Mouse (Mus musculus) midbrain, embryonic 12.5 days (tissue): ENCODE measurements around the gene Cyb561. TPM values are rescaled to one million over a fixed set of nuclear protein-coding genes. Genes with fewer than 3 reads are reported as not detected.

Experiments
- ATAC-seq: fragments of 200-750 bp; cut with Nextera tagmentation; 2 replicates; pipeline ENCODE4 v1.8.0; 2017; ENCODE audit warnings: low read depth, moderate TSS enrichment, moderate library complexity; ENCODE audit not compliant: low FRiP score
- H3K27ac ChIP-seq: fragments of 300-500 bp; sonication (generic); replicated peaks from 2 replicates; pipeline ENCODE4 v1.5.1; 2016; ENCODE audit warnings: mild to moderate bottlenecking
- H3K27me3 ChIP-seq: fragments of 300-500 bp; sonication (generic); 2 replicates; pipeline ENCODE4 v1.6.1; 2016; ENCODE audit warnings: mild to moderate bottlenecking
- H3K36me3 ChIP-seq: fragments of 300-500 bp; sonication (generic); 2 replicates; pipeline ENCODE4 v1.6.1; 2016
- H3K4me1 ChIP-seq: fragments of 300-500 bp; sonication (generic); 2 replicates; pipeline ENCODE4 v1.6.1; 2016
- H3K4me2 ChIP-seq: fragments of 300-500 bp; sonication (generic); replicated peaks from 2 replicates; pipeline ENCODE4 v1.6.1; 2016; ENCODE audit warnings: mild to moderate bottlenecking, moderate library complexity
- H3K4me3 ChIP-seq: fragments of 300-500 bp; sonication (generic); 2 replicates; pipeline ENCODE4 v1.5.1; 2016; ENCODE audit warnings: mild to moderate bottlenecking
- H3K9ac ChIP-seq: fragments of 300-500 bp; sonication (generic); replicated peaks from 2 replicates; pipeline ENCODE4 v1.6.1; 2016; ENCODE audit warnings: mild to moderate bottlenecking, moderate library complexity
- H3K9me3 ChIP-seq: fragments of 300-500 bp; sonication (generic); 2 replicates; pipeline ENCODE4 v1.6.1; 2016; ENCODE audit warnings: mild to moderate bottlenecking
- WGBS: fragments of 180-500 bp; shearing (Covaris S2); methylation state at CpG from one replicate; pipeline ENCODE4 v1.1.7; 2016; 5-methylcytosine and 5-hydroxymethylcytosine counted together
- polyA plus RNA-seq: library from polyadenylated mRNA; unstranded; fragments of >200 nt; fragmentation: Nextera tagmentation; extraction: Ambion mirVana; gene quantifications from 2 replicates; pipeline ENCODE4 v1.2.1, GENCODE M21; 2016

Cyb561 gene
- 13.2 and 16.3 TPM in 2 replicates for polyA plus RNA-seq

- no peak within 1 kb of the TSS for H3K27ac ChIP-seq
- no peak within 1 kb of the TSS for H3K9ac ChIP-seq
- H3K4me1 ChIP-seq = no peaks in the 10 kb centered on the region
- H3K9me3 ChIP-seq = no peaks in the 10 kb centered on the region
- H3K36me3 ChIP-seq = no peaks in the 10 kb centered on the region
- H3K4me2 ChIP-seq = no peak within 1 kb of the TSS
- 82% methylated on average over 12 of the region's 12 CpGs for WGBS
- no peak within 1 kb of the TSS for H3K4me3 ChIP-seq
- no peak for ATAC-seq
- no peaks in the 10 kb centered on the region; the same call in 1 of the 2 replicates for H3K27me3 ChIP-seq
These were observed at the start of gene Cyb561 for GRCm38 (mm10) chr11:105952911-105953386. Gene Cyb561 (minus strand): TSS chr11:105953336.

- Histone ChIP-seq H3K4me1 (no peaks in the 10 kb centered on the region), H3K36me3 (no peaks in the 10 kb centered on the region), H3K9me3 (no peaks in the 10 kb centered on the region), H3K4me2 (no peak overlapping the region), H3K27ac (no peak overlapping the region), H3K27me3 (no peaks in the 10 kb centered on the region; the same call in 1 of the 2 replicates), H3K4me3 (no peak overlapping the region), H3K9ac (no peak overlapping the region)
- 54% methylated on average over 4 of the region's 4 CpGs for WGBS
- no peak for ATAC-seq
These were observed 48.6 kb upstream of the Cyb561 start for GRCm38 (mm10) chr11:106001718-106002117.

- no peak overlapping the region for H3K4me3 ChIP-seq
- no peak overlapping the region for H3K4me2 ChIP-seq
- 95% methylated on average over 6 of the region's 6 CpGs for WGBS
- H3K9me3 ChIP-seq = no peaks in the 10 kb centered on the region
- ATAC-seq = no peak
- no peaks in the 10 kb centered on the region for H3K36me3 ChIP-seq
- no peaks in the 10 kb centered on the region; the same call in 1 of the 2 replicates for H3K27me3 ChIP-seq
- H3K9ac ChIP-seq = no peak overlapping the region
- H3K4me1 ChIP-seq = no peaks in the 10 kb centered on the region
- no peak overlapping the region for H3K27ac ChIP-seq
These were observed 46.9 kb upstream of the Cyb561 start for GRCm38 (mm10) chr11:106000062-106000461.

GRCm38 (mm10) chr11:105994375-105994774, 41.2 kb upstream of the Cyb561 start, which contains the start of gene Ace3:
Gene Ace3 (plus strand): TSS chr11:105994675.
- no peak within 1 kb of the TSS for H3K4me3 ChIP-seq
- no peak within 1 kb of the TSS for H3K9ac ChIP-seq
- WGBS = 95% methylated on average over 3 of the region's 3 CpGs
- no peaks in the 10 kb centered on the region for H3K36me3 ChIP-seq
- H3K4me2 ChIP-seq = no peak within 1 kb of the TSS
- ATAC-seq = no peak
- H3K27me3 ChIP-seq = no peaks in the 10 kb centered on the region
- H3K27ac ChIP-seq = no peak within 1 kb of the TSS
- no peaks in the 10 kb centered on the region for H3K9me3 ChIP-seq
- no peaks in the 10 kb centered on the region for H3K4me1 ChIP-seq

GRCm38 (mm10) chr11:105990231-105990630, 37.1 kb upstream of the Cyb561 start:
- WGBS = 54% methylated on average over 2 of the region's 2 CpGs
- Histone ChIP-seq H3K4me1 (no peaks in the 10 kb centered on the region), H3K9ac (no peak overlapping the region), H3K36me3 (no peaks in the 10 kb centered on the region), H3K27me3 (no peaks in the 10 kb centered on the region), H3K9me3 (no peaks in the 10 kb centered on the region), H3K4me2 (no peak overlapping the region), H3K27ac (no peak overlapping the region), H3K4me3 (no peak overlapping the region)
- no peak for ATAC-seq

GRCm38 (mm10) chr11:105989446-105989845, 36.3 kb upstream of the Cyb561 start:
- ATAC-seq = no peak
- Histone ChIP-seq H3K27ac (no peak overlapping the region), H3K36me3 (no peaks in the 10 kb centered on the region), H3K4me2 (no peak overlapping the region), H3K9ac (no peak overlapping the region), H3K4me1 (no peaks in the 10 kb centered on the region), H3K9me3 (no peaks in the 10 kb centered on the region), H3K27me3 (no peaks in the 10 kb centered on the region), H3K4me3 (no peak overlapping the region)
- 83% methylated on average over 6 of the region's 6 CpGs for WGBS

GRCm38 (mm10) chr11:105987446-105987845, 34.3 kb upstream of the Cyb561 start:
- Histone ChIP-seq H3K27me3 (no peaks in the 10 kb centered on the region), H3K9me3 (no peaks in the 10 kb centered on the region), H3K36me3 (no peaks in the 10 kb centered on the region), H3K9ac (no peak overlapping the region), H3K4me2 (no peak overlapping the region), H3K27ac (no peak overlapping the region), H3K4me3 (no peak overlapping the region), H3K4me1 (no peaks in the 10 kb centered on the region)
- WGBS = 82% methylated on average over 6 of the region's 6 CpGs
- no peak for ATAC-seq

- Histone ChIP-seq H3K4me2 (no peak overlapping the region), H3K4me3 (no peak overlapping the region), H3K36me3 (no peaks in the 10 kb centered on the region), H3K27ac (no peak overlapping the region), H3K27me3 (no peaks in the 10 kb centered on the region), H3K4me1 (no peaks in the 10 kb centered on the region), H3K9me3 (no peaks in the 10 kb centered on the region), H3K9ac (no peak overlapping the region)
- WGBS = 59% methylated on average over 4 of the region's 4 CpGs
- ATAC-seq = no peak
These were observed 31.3 kb upstream of the Cyb561 start for GRCm38 (mm10) chr11:105984452-105984851.

- no peak overlapping the region for H3K4me2 ChIP-seq
- 0 out of 2 replicates have a peak, but pooled peaks cover 6% of the 10 kb centered on the region for H3K27me3 ChIP-seq
- H3K27ac ChIP-seq = no peak overlapping the region
- no peaks in the 10 kb centered on the region for H3K9me3 ChIP-seq
- ATAC-seq = no peak
- H3K4me3 ChIP-seq = no peak overlapping the region
- H3K9ac ChIP-seq = no peak overlapping the region
- H3K4me1 ChIP-seq = no peaks in the 10 kb centered on the region
- H3K36me3 ChIP-seq = no peaks in the 10 kb centered on the region
- 77% methylated on average over 5 of the region's 5 CpGs for WGBS
These were observed 25.5 kb upstream of the Cyb561 start for GRCm38 (mm10) chr11:105978634-105979033.

- Histone ChIP-seq H3K27me3 (0 out of 2 replicates have a peak, but pooled peaks cover 6% of the 10 kb centered on the region), H3K4me1 (no peaks in the 10 kb centered on the region), H3K4me3 (no peak overlapping the region), H3K36me3 (no peaks in the 10 kb centered on the region), H3K27ac (no peak overlapping the region), H3K4me2 (no peak overlapping the region), H3K9ac (no peak overlapping the region), H3K9me3 (no peaks in the 10 kb centered on the region)
- WGBS = 81% methylated on average over 2 of the region's 2 CpGs
- ATAC-seq = no peak
These were observed 25.1 kb upstream of the Cyb561 start for GRCm38 (mm10) chr11:105978232-105978631.

GRCm38 (mm10) chr11:105975636-105976035, 22.5 kb upstream of the Cyb561 start:
- ATAC-seq = no peak
- Histone ChIP-seq H3K4me1 (no peaks in the 10 kb centered on the region), H3K27me3 (peaks cover 17% of the 10 kb centered on the region), H3K4me2 (no peak overlapping the region), H3K9ac (no peak overlapping the region), H3K4me3 (no peak overlapping the region), H3K9me3 (no peaks in the 10 kb centered on the region), H3K36me3 (no peaks in the 10 kb centered on the region), H3K27ac (no peak overlapping the region)
- 90% methylated on average over 5 of the region's 5 CpGs for WGBS

- Histone ChIP-seq H3K27me3 (peaks cover 23% of the 10 kb centered on the region), H3K27ac (no peak overlapping the region), H3K4me3 (no peak overlapping the region), H3K4me1 (no peaks in the 10 kb centered on the region), H3K9ac (no peak overlapping the region), H3K4me2 (no peak overlapping the region), H3K36me3 (no peaks in the 10 kb centered on the region), H3K9me3 (no peaks in the 10 kb centered on the region)
- no peak for ATAC-seq
- 78% methylated on average over 3 of the region's 3 CpGs for WGBS
These were observed 21.9 kb upstream of the Cyb561 start for GRCm38 (mm10) chr11:105975050-105975449.

GRCm38 (mm10) chr11:105974593-105974992, 21.5 kb upstream of the Cyb561 start:
- no peak overlapping the region for H3K9ac ChIP-seq
- H3K4me2 ChIP-seq = no peak overlapping the region
- H3K4me3 ChIP-seq = no peak overlapping the region
- no peaks in the 10 kb centered on the region for H3K9me3 ChIP-seq
- no peaks in the 10 kb centered on the region for H3K4me1 ChIP-seq
- no peak overlapping the region for H3K27ac ChIP-seq
- no peaks in the 10 kb centered on the region for H3K36me3 ChIP-seq
- ATAC-seq = no peak
- peaks cover 27% of the 10 kb centered on the region for H3K27me3 ChIP-seq
- 87% methylated on average over 6 of the region's 6 CpGs for WGBS
